Mouse (Mus musculus): ENCODE data around the gene Lrrc29. TPM values are rescaled to one million over a fixed set of nuclear protein-coding genes. Genes with fewer than 3 reads are reported as not detected.
A peak's percentile ranks its signal among the peaks of the same experiment; 100 is the strongest.

Lrrc29 gene
- polyA plus RNA-seq, 1 experiment from 2014 or later, result 2.6 TPM

DNA sequence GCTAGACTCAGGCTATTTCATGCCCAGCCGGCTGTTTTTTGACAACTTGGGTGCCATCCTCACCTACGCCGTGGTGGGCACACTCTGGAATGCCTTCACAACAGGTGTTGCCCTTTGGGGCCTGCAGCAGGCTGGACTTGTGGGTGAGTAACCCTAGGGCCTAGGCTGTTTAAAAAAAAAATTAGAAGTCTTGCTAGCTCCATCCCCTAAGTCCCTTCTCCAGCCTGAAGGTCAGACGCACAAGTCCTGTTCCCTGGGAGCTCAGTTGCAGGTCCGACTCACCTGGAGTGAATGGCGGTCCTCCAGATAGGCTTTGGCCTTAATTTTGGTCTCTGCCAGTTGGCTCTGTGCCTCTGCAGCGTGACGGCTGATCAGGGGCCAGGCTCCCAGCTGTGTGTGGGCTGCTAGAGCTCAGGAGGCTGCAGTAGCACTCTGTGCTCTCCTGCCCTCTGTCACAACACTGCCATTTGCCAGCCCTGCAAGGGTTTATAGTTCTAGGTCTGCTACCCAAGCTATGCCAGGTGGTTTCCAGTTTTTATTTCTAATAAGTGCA is 27.6 kb upstream of the Lrrc29 start:
- Histone ChIP-seq H3K36me3 (0 out of 2 replicates have a peak, but pooled peaks cover 3% of the 10 kb centered on the region), H3K9me3 (replicated peaks) (no peaks in the 10 kb centered on the region), H3K27ac (no peak overlapping the region), H3K4me2 (no peak overlapping the region), H3K27me3 (peaks cover 24% of the 10 kb centered on the region), H3K9ac (no peak overlapping the region), H3K4me3 (replicated peaks) (no peak overlapping the region), H3K4me1 (peaks cover 37% of the 10 kb centered on the region)
- WGBS, result 81% methylated on average over 8 of the region's 8 CpGs
- no peak for ATAC-seq (replicated peaks; ENCODE audit: low FRiP score)

DNA sequence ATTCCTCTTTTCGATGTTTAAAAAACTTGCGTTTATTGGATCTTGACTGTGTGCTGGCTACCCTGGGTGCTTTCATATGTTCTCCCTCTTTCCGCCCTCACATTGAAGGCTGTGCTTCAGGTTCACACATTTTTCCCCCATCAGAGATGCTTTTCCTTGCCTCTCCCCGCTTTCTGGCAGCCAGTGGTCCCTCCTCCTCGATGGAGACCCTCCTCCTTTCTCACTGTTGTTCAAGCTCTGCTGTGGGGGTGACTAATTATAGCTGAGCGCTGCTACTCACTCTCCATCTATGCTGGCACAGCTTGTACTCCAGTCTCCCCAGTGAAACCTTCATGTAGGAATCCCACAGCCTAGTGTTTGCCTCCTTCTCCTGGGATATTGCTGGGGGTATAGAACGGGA is 24.1 kb upstream of the Lrrc29 start:
- ATAC-seq (replicated peaks; ENCODE audit: low FRiP score), result no peak
- no peak overlapping the region for H3K9ac ChIP-seq
- peaks cover 24% of the 10 kb centered on the region for H3K27me3 ChIP-seq
- 46% methylated on average over 7 of the region's 7 CpGs for WGBS
- H3K4me3 ChIP-seq (replicated peaks), result peak overlapping the region; percentile 84
- H3K4me2 ChIP-seq, result peak overlapping the region; percentile 96
- no peak overlapping the region for H3K27ac ChIP-seq
- no peaks in the 10 kb centered on the region for H3K36me3 ChIP-seq
- peaks cover 52% of the 10 kb centered on the region for H3K4me1 ChIP-seq
- H3K9me3 ChIP-seq (replicated peaks), result no peaks in the 10 kb centered on the region

DNA sequence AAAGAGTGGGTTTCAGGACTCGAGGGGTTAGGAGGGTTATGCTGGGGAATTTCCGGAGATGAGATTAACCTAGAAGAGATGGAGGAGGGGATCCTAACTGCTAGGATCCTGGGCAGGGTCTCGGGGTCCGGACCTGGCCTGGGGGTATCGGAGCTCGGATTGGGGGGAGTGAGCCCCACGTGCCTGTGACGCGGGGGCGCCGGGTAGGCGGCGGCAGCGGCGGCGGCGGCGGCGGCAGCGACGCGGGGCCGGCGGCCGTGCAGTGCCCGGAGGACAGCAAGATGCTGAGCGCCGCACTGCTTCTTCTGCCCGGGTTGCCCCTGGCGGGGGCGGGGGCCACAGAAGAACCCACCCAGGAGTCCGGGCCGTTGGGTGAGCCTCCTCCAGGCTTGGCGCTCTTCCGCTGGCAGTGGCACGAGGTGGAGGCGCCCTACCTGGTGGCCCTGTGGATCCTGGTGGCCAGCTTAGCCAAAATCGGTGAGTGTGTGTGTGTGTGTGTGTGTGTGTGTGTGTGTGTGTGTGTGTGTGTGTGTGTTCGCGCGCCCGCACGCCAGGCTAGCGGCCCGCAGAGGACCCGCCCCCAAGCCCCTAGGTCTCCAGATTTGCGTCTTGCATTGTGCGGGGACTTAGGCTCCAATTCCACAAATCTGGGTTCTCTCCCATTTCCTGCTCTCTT is 23.2 kb upstream of the Lrrc29 start:
- Histone ChIP-seq H3K27ac (peak overlapping the region; percentile 95), H3K4me1 (peaks cover 57% of the 10 kb centered on the region), H3K4me2 (peak overlapping the region; percentile 96), H3K36me3 (no peaks in the 10 kb centered on the region), H3K4me3 (replicated peaks) (peak overlapping the region; percentile 84), H3K27me3 (peaks cover 24% of the 10 kb centered on the region), H3K9me3 (replicated peaks) (no peaks in the 10 kb centered on the region), H3K9ac (peak overlapping the region; percentile 56)
- ATAC-seq (replicated peaks; ENCODE audit: low FRiP score), result no peak
- WGBS, result under 1% methylated on average over 41 of the region's 48 CpGs

- WGBS, result under 1% methylated on average over 34 of the region's 34 CpGs
- Histone ChIP-seq H3K9ac (peak within 1 kb of the TSS; percentile 69), H3K4me3 (replicated peaks) (peak within 1 kb of the TSS; percentile 84), H3K27ac (peak within 1 kb of the TSS; percentile 95), H3K4me1 (peaks cover 63% of the 10 kb centered on the region), H3K4me2 (peak within 1 kb of the TSS; percentile 96), H3K9me3 (replicated peaks) (no peaks in the 10 kb centered on the region), H3K36me3 (no peaks in the 10 kb centered on the region), H3K27me3 (peaks cover 24% of the 10 kb centered on the region)
- ATAC-seq (replicated peaks; ENCODE audit: low FRiP score), result no peak
These were observed 22.5 kb upstream of the Lrrc29 start, which contains the start of gene Slc9a5 for GRCm38 (mm10) chr8:105348450-105349095. TSS of gene Slc9a5 (plus strand) at chr8:105348843.

GRCm38 (mm10) chr8:105347428-105348221 is 21.5 kb upstream of the Lrrc29 start, which contains the start of gene Fhod1:
TSS of gene Fhod1 (minus strand) at chr8:105347953.
- Histone ChIP-seq H3K9me3 (replicated peaks) (no peaks in the 10 kb centered on the region), H3K4me2 (peak within 1 kb of the TSS; percentile 96), H3K4me3 (replicated peaks) (peak within 1 kb of the TSS; percentile 84), H3K27ac (peak within 1 kb of the TSS; percentile 95), H3K27me3 (peaks cover 24% of the 10 kb centered on the region), H3K36me3 (no peaks in the 10 kb centered on the region), H3K4me1 (peaks cover 65% of the 10 kb centered on the region), H3K9ac (peak within 1 kb of the TSS; percentile 69)
- peak; percentile 91 for ATAC-seq (replicated peaks; ENCODE audit: low FRiP score)
- under 1% methylated on average over 53 of the region's 53 CpGs for WGBS

- no peaks in the 10 kb centered on the region for H3K9me3 ChIP-seq (replicated peaks)
- peak overlapping the region; percentile 84 for H3K4me3 ChIP-seq (replicated peaks)
- peak overlapping the region; percentile 96 for H3K4me2 ChIP-seq
- H3K9ac ChIP-seq, result peak overlapping the region; percentile 69
- under 1% methylated on average over 34 of the region's 34 CpGs for WGBS
- peak; percentile 46 for ATAC-seq (replicated peaks; ENCODE audit: low FRiP score)
- H3K27ac ChIP-seq, result peak overlapping the region; percentile 95
- no peaks in the 10 kb centered on the region for H3K36me3 ChIP-seq
- peaks cover 72% of the 10 kb centered on the region for H3K4me1 ChIP-seq
- peaks cover 24% of the 10 kb centered on the region for H3K27me3 ChIP-seq
These were observed 20.7 kb upstream of the Lrrc29 start for GRCm38 (mm10) chr8:105346611-105347427.

- 43% methylated on average over 7 of the region's 7 CpGs for WGBS
- Histone ChIP-seq H3K9ac (no peak overlapping the region), H3K9me3 (replicated peaks) (no peaks in the 10 kb centered on the region), H3K27ac (peak overlapping the region; percentile 95), H3K4me3 (replicated peaks) (peak overlapping the region; percentile 84; the same call in 1 of the 2 replicates), H3K4me1 (peaks cover 80% of the 10 kb centered on the region), H3K4me2 (peak overlapping the region; percentile 96), H3K27me3 (peaks cover 14% of the 10 kb centered on the region), H3K36me3 (no peaks in the 10 kb centered on the region)
- ATAC-seq (replicated peaks; ENCODE audit: low FRiP score), result no peak
These were observed 19.2 kb upstream of the Lrrc29 start for GRCm38 (mm10) chr8:105345061-105345975.

- 62% methylated on average over 8 of the region's 8 CpGs for WGBS
- Histone ChIP-seq H3K36me3 (no peaks in the 10 kb centered on the region; the same call in 1 of the 2 replicates), H3K4me2 (no peak overlapping the region), H3K9ac (no peak overlapping the region), H3K27me3 (peaks cover 3% of the 10 kb centered on the region; the same call in 1 of the 2 replicates), H3K4me3 (replicated peaks) (no peak overlapping the region), H3K4me1 (peaks cover 72% of the 10 kb centered on the region), H3K27ac (0 out of 2 replicates have a peak overlapping the region, but pooled peaks have one; percentile 34), H3K9me3 (replicated peaks) (no peaks in the 10 kb centered on the region)
- ATAC-seq (replicated peaks; ENCODE audit: low FRiP score), result no peak
These were observed 17.9 kb upstream of the Lrrc29 start for GRCm38 (mm10) chr8:105343791-105344574.

- peaks cover 69% of the 10 kb centered on the region for H3K4me1 ChIP-seq
- H3K4me2 ChIP-seq, result no peak overlapping the region
- no peaks in the 10 kb centered on the region for H3K9me3 ChIP-seq (replicated peaks)
- ATAC-seq (replicated peaks; ENCODE audit: low FRiP score), result no peak
- H3K9ac ChIP-seq, result no peak overlapping the region
- H3K4me3 ChIP-seq (replicated peaks), result no peak overlapping the region
- no peaks in the 10 kb centered on the region for H3K27me3 ChIP-seq
- peaks cover 6% of the 10 kb centered on the region for H3K36me3 ChIP-seq
- 77% methylated on average over 4 of the region's 4 CpGs for WGBS
- H3K27ac ChIP-seq, result 0 out of 2 replicates have a peak overlapping the region, but pooled peaks have one; percentile 19
These were observed 16.7 kb upstream of the Lrrc29 start for GRCm38 (mm10) chr8:105342768-105343167.

GRCm38 (mm10) chr8:105341399-105341798 is 15.3 kb upstream of the Lrrc29 start:
- no peaks in the 10 kb centered on the region for H3K27me3 ChIP-seq
- H3K36me3 ChIP-seq, result peaks cover 20% of the 10 kb centered on the region
- peak overlapping the region; percentile 65 for H3K27ac ChIP-seq
- H3K4me3 ChIP-seq (replicated peaks), result no peak overlapping the region
- H3K4me1 ChIP-seq, result peaks cover 60% of the 10 kb centered on the region
- H3K9me3 ChIP-seq (replicated peaks), result no peaks in the 10 kb centered on the region
- H3K9ac ChIP-seq, result no peak overlapping the region
- 0 out of 2 replicates have a peak overlapping the region, but pooled peaks have one; percentile 5 for H3K4me2 ChIP-seq
- ATAC-seq (replicated peaks; ENCODE audit: low FRiP score), result no peak
- WGBS, result 39% methylated on average over 8 of the region's 8 CpGs
